Mouse (Mus musculus) G1E (cell line): ENCODE results near the gene F8a. TPM values are rescaled to one million over a fixed set of nuclear protein-coding genes. Genes with fewer than 3 reads are reported as not detected.
"Not testable (repeated sequence)": the region's sequence is repeated elsewhere in the genome, so short reads cannot be mapped to it uniquely, and the experiment has no call there.

Experiments used
- ATAC-seq: 2 replicates; pipeline ENCODE4 v1.8.0; 2016; ENCODE audit warnings: mild to moderate bottlenecking; ENCODE audit not compliant: insufficient number of reproducible peaks, poor library complexity, low FRiP score, severe bottlenecking; ENCODE audit errors: extremely low read depth
- DNase-seq: peaks from one replicate; pipeline ENCODE4 v3.0.0; 2012; ENCODE audit warnings: low spot score
- H3K27me3 ChIP-seq: 2 replicates; pipeline ENCODE4 v1.6.1; 2012; ENCODE audit warnings: mild to moderate bottlenecking, low read length, inconsistent platforms; ENCODE audit not compliant: insufficient read depth
- H3K36me3 ChIP-seq: replicated peaks from 2 replicates; pipeline ENCODE3; 2012; ENCODE audit warnings: mild to moderate bottlenecking, inconsistent platforms
- H3K4me1 ChIP-seq: 2 replicates; pipeline ENCODE4 v1.6.1; 2012; ENCODE audit warnings: low read depth, low read length, inconsistent platforms, mixed read lengths; ENCODE audit not compliant: insufficient read depth
- H3K4me3 ChIP-seq: 2 replicates; pipeline ENCODE4 v1.5.1; 2012; ENCODE audit warnings: low read depth, mild to moderate bottlenecking, inconsistent platforms, low read length, moderate library complexity, mixed read lengths
- H3K9me3 ChIP-seq: replicated peaks from 2 replicates; pipeline ENCODE4 v1.6.1; 2012; ENCODE audit warnings: inconsistent platforms
- CTCF ChIP-seq: IDR thresholded peaks from 2 replicates; pipeline ENCODE4 v1.5.1; 2012; ENCODE audit warnings: low read depth, low read length, inconsistent platforms, mixed read lengths
- GATA1 ChIP-seq: IDR thresholded peaks from 2 replicates; pipeline ENCODE4 v1.6.1; 2012; ENCODE audit warnings: borderline replicate concordance, low read length, inconsistent platforms, mixed read lengths
- GATA2 ChIP-seq: IDR thresholded peaks from 2 replicates; pipeline ENCODE4 v1.6.1; 2012; ENCODE audit warnings: low read depth, low read length, inconsistent platforms, borderline replicate concordance
- POLR2AphosphoS5 ChIP-seq: IDR thresholded peaks from 2 replicates; pipeline ENCODE4 v1.6.1; 2012; ENCODE audit warnings: low read depth, low read length, inconsistent platforms; ENCODE audit not compliant: insufficient replicate concordance
- TAL1 ChIP-seq: conservative IDR thresholded peaks from 2 replicates; pipeline ENCODE4 v1.6.1; 2012; ENCODE audit warnings: low read depth, low read length, inconsistent platforms, mixed read lengths
- polyA plus RNA-seq: library from polyadenylated mRNA; stranded (reverse); fragments of >175 nt; gene quantifications from 2 replicates; pipeline ENCODE4 v1.2.3, GENCODE M21; 2012
- total RNA-seq, 2 experiments: library from RNA; stranded (forward) in 1 of 2; stranded (reverse) in 1 of 2; fragments of 200-1000 nt in 1 of 2; fragments of >200 nt in 1 of 2; fragmentation: Nextera tagmentation in 1 of 2; gene quantifications; 2 replicates each; pipeline ENCODE4 v1.2.3; 2014 to 2017

Gene F8a
- total RNA-seq (2014; fragmentation: Nextera tagmentation) (2.0 and 2.3 TPM in 2 replicates), total RNA-seq (2017) (5.9 and 6.1 TPM in 2 replicates), polyA plus RNA-seq (14.7 and 18.2 TPM in 2 replicates)

GRCm38 (mm10) chrX:73227914-73228605 is at the start of gene F8a:
TSS of gene F8a (plus strand) at chrX:73228291.
- ATAC-seq (peak; percentile 95), DNase-seq (peak; percentile 54)
- Histone ChIP-seq H3K9me3 (no peaks in the 10 kb centered on the region), H3K27me3 (no peaks in the 10 kb centered on the region), H3K4me1 (peaks cover 4% of the 10 kb centered on the region; the same call in 1 of the 2 replicates), H3K36me3 (no peaks in the 10 kb centered on the region), H3K4me3 (peak within 1 kb of the TSS; percentile 82)
- TF ChIP-seq GATA1: no peak
- no peak for TF ChIP-seq POLR2AphosphoS5
- no peak for TF ChIP-seq CTCF
- no peak for TF ChIP-seq GATA2
- TF ChIP-seq TAL1: no peak

DNA sequence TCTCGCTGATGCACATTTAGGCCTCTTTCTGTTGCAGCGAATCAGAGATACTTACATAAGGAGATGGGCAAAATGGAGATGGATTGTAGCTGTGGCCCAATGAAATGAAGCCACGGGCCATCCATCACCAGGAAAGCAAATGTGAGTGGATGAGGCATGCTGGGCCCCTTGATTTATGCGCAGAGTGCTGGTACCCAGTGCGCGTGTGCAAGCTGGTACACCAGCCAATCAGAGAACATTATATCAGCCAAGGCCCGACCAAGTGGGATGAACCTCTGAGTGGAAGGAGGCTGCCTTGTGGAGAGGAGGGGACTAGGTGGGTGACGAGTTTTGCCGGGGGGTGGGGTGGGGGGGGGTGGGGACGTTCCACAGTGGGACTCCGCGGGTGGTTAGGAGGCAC is 36.2 kb upstream of the F8a start, which contains the start of gene Xlr3b:
TSS of gene Xlr3b (plus strand) at position 274 of the 400 bp plus-strand sequence.
- ATAC-seq, DNase-seq, H3K36me3 ChIP-seq, H3K27me3 ChIP-seq, H3K9me3 ChIP-seq, H3K4me3 ChIP-seq, H3K4me1 ChIP-seq: not testable (repeated sequence)

DNA sequence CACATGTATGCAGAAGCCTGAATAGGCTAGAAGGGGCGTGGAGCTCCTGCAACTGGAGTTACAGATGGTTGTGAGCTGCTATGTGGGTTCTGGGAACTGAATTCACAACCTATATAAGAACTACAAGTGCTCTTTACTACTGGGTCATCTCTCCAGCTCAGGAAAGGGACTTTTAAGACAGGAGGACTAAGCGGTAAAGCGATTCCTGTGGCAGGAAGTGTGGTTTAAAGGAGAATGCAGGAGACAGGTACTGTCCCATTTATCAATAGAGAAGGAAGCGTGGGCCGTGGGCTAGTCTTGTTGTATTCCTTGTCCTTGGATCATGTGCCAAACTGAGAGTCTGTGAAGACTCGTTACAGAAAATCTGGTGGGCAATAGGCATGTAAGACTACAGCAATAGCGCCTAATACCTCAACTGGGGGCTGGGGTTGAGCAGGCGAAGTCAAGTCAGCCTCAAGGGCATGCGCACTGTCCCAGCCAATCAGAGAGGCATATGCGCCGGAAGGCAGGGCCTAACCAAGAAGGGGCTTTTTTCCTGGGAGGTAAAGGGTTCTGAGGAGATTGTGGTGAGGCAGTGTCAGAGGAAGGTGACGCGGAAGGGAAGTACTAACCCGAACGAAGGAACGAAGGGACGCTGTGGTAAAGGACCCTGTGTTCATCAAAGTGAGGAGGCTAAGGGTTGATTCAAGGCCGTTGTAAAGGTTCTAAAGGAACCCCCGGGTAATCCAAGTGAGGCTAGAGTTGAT is 14.1 kb upstream of the F8a start, which contains the start of gene Xlr4b:
TSS of gene Xlr4b (plus strand) at position 515 of the 746 bp plus-strand sequence.
- not testable (repeated sequence) for H3K9me3 ChIP-seq, H3K4me3 ChIP-seq, ATAC-seq, H3K27me3 ChIP-seq, H3K36me3 ChIP-seq, DNase-seq, H3K4me1 ChIP-seq

GRCm38 (mm10) chrX:73225365-73225764 is 2.7 kb upstream of the F8a start:
- DNase-seq: no peak

GRCm38 (mm10) chrX:73228606-73229214 is 619 bp downstream of the F8a start:
- Histone ChIP-seq H3K4me3 (peak overlapping the region; percentile 82), H3K4me1 (peaks cover 4% of the 10 kb centered on the region; the same call in 1 of the 2 replicates), H3K36me3 (no peaks in the 10 kb centered on the region), H3K9me3 (no peaks in the 10 kb centered on the region), H3K27me3 (no peaks in the 10 kb centered on the region)
- ATAC-seq (no peak), DNase-seq (peak; percentile 19)
- no peak for TF ChIP-seq CTCF
- TF ChIP-seq GATA1: no peak
- no peak for TF ChIP-seq TAL1
- no peak for TF ChIP-seq POLR2AphosphoS5
- TF ChIP-seq GATA2: no peak

More at GRCm38 (mm10) chrX:73225365-73225764, 2.7 kb upstream of the F8a start:
- no peaks in the 10 kb centered on the region for H3K36me3 ChIP-seq
- TF ChIP-seq GATA1 (no peak), CTCF (no peak), TAL1 (no peak), POLR2AphosphoS5 (no peak), GATA2 (no peak)
- no peaks in the 10 kb centered on the region for H3K27me3 ChIP-seq
- no peak overlapping the region for H3K4me3 ChIP-seq
- H3K4me1 ChIP-seq: peaks cover 4% of the 10 kb centered on the region; the same call in 1 of the 2 replicates
- H3K9me3 ChIP-seq: no peaks in the 10 kb centered on the region
- no peak for ATAC-seq

GRCm38 (mm10) chrX:73229288-73229687 is 1.2 kb downstream of the F8a start:
- TF ChIP-seq POLR2AphosphoS5: no peak
- TF ChIP-seq GATA1: no peak
- no peak for TF ChIP-seq GATA2
- TF ChIP-seq TAL1: no peak
- no peak for TF ChIP-seq CTCF
- H3K4me1 ChIP-seq: peaks cover 4% of the 10 kb centered on the region; the same call in 1 of the 2 replicates
- H3K4me3 ChIP-seq: peak overlapping the region; percentile 82
- DNase-seq: no peak
- ATAC-seq: no peak
- H3K27me3 ChIP-seq: no peaks in the 10 kb centered on the region
- H3K9me3 ChIP-seq: no peaks in the 10 kb centered on the region
- H3K36me3 ChIP-seq: no peaks in the 10 kb centered on the region

DNA sequence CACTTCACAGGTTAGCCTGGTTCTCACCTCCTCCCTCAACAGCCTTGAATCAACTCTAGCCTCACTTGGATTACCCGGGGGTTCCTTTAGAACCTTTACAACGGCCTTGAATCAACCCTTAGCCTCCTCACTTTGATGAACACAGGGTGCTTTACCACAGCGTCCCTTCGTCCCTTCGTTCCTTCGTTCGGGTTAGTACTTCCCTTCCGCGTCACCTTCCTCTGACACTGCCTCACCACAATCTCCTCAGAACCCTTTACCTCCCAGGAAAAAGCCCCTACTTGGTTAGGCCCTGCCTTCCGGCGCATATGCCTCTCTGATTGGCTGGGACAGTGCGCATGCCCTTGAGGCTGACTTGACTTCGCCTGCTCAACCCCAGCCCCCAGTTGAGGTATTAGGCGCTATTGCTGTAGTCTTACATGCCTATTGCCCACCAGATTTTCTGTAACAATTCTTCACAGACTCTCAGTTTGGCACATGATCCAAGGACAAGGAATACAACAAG is 14.8 kb downstream of the F8a start, which contains the start of gene Xlr4c:
TSS of gene Xlr4c (minus strand) at position 310 of the 505 bp plus-strand sequence.
- DNase-seq, H3K27me3 ChIP-seq, H3K9me3 ChIP-seq, ATAC-seq, H3K4me3 ChIP-seq, H3K36me3 ChIP-seq, H3K4me1 ChIP-seq: not testable (repeated sequence)

- H3K36me3 ChIP-seq, H3K27me3 ChIP-seq, H3K9me3 ChIP-seq, DNase-seq, H3K4me3 ChIP-seq, H3K4me1 ChIP-seq, ATAC-seq: not testable (repeated sequence)
Measured at GRCm38 (mm10) chrX:73262428-73262827, 34.3 kb downstream of the F8a start.

GRCm38 (mm10) chrX:73265270-73265669 is 37.2 kb downstream of the F8a start, which contains the start of gene Xlr3c:
TSS of gene Xlr3c (minus strand) at chrX:73265390.
- not testable (repeated sequence) for ATAC-seq, H3K4me3 ChIP-seq, H3K9me3 ChIP-seq, H3K27me3 ChIP-seq, DNase-seq, H3K36me3 ChIP-seq, H3K4me1 ChIP-seq
